Mouse (Mus musculus) MEL (cell line): ENCODE data around the gene Ebf3. TPM values are rescaled to one million over a fixed set of nuclear protein-coding genes. Genes with fewer than 3 reads are reported as not detected.

Source experiments
- DNase-seq: peaks from one replicate; pipeline ENCODE4 v3.0.0; 2011; ENCODE audit warnings: low read depth, low spot score
- H3K27ac ChIP-seq: 2 replicates; pipeline ENCODE4 v1.5.1; 2012; ENCODE audit warnings: low read depth, mild to moderate bottlenecking, control low read depth, low read length, moderate library complexity; ENCODE audit not compliant: control insufficient read depth
- H3K27me3 ChIP-seq, 2 experiments: fragments of 150-350 bp in 1 of 2; sonication (generic) in 1 of 2; 2 replicates each; pipeline ENCODE4 v1.6.1; 2012; ENCODE audit warnings: low read length in 2 of 2, mild to moderate bottlenecking in 2 of 2, improper control_type of control experiment in 1 of 2, moderate library complexity in 1 of 2; ENCODE audit not compliant: insufficient read depth in 2 of 2, control insufficient read depth in 1 of 2
- H3K36me3 ChIP-seq, 2 experiments: 2 replicates each; pipeline ENCODE4 v1.6.1; 2012 to 2014; ENCODE audit warnings: low read length in 2 of 2, improper control_type of control experiment in 1 of 2, inconsistent platforms in 1 of 2, mild to moderate bottlenecking in 1 of 2; ENCODE audit not compliant: insufficient read depth in 2 of 2, control insufficient read depth in 1 of 2
- H3K4me1 ChIP-seq, 2 experiments: fragments of 150-350 bp in 1 of 2; sonication (generic) in 1 of 2; 2 replicates each; pipeline ENCODE4 v1.6.1; 2012; ENCODE audit warnings: low read length in 2 of 2, improper control_type of control experiment in 1 of 2, mild to moderate bottlenecking in 1 of 2; ENCODE audit not compliant: insufficient read depth in 2 of 2, control insufficient read depth in 1 of 2
- H3K4me3 ChIP-seq, 2 experiments: fragments of 150-350 bp in 1 of 2; sonication (generic) in 1 of 2; 2 replicates each; pipeline ENCODE4 v1.5.1; 2012; ENCODE audit warnings: low read depth in 2 of 2, low read length in 2 of 2, mild to moderate bottlenecking in 2 of 2, moderate library complexity in 2 of 2, control low read depth in 1 of 2, improper control_type of control experiment in 1 of 2; ENCODE audit not compliant: control insufficient read depth in 1 of 2, insufficient read depth in 1 of 2
- H3K79me2 ChIP-seq: 2 replicates; pipeline ENCODE4 v1.6.1; 2012; ENCODE audit warnings: mild to moderate bottlenecking, low read length, moderate library complexity; ENCODE audit not compliant: control insufficient read depth, poor library complexity, insufficient read depth
- H3K9ac ChIP-seq: 2 replicates; pipeline ENCODE4 v1.6.1; 2012; ENCODE audit warnings: low read depth, mild to moderate bottlenecking, control low read depth, low read length, moderate library complexity; ENCODE audit not compliant: control insufficient read depth, poor library complexity, severe bottlenecking
- H3K9me3 ChIP-seq: fragments of 150-350 bp; sonication (generic); replicated peaks from 2 replicates; pipeline ENCODE4 v1.6.1; 2012; ENCODE audit warnings: mild to moderate bottlenecking, low read length, improper control_type of control experiment, moderate library complexity; ENCODE audit not compliant: insufficient read depth
- BHLHE40 ChIP-seq: IDR thresholded peaks from 2 replicates; pipeline ENCODE4 v1.6.1; 2012; ENCODE audit warnings: low read depth, mild to moderate bottlenecking, inconsistent platforms, low read length, improper control_type of control experiment, borderline replicate concordance
- CHD1 ChIP-seq: IDR thresholded peaks from 2 replicates; pipeline ENCODE4 v1.6.1; 2012; ENCODE audit warnings: low read depth, mild to moderate bottlenecking, inconsistent platforms, low read length, improper control_type of control experiment
- CTCF ChIP-seq, 3 experiments: IDR thresholded peaks in 2 of 3; conservative IDR thresholded peaks in 1 of 3; 2 replicates each; pipeline ENCODE4 v1.5.1; 2011 to 2012; ENCODE audit warnings: low read length in 3 of 3, low read depth in 2 of 3, mild to moderate bottlenecking in 2 of 3, improper control_type of control experiment in 1 of 3, inconsistent platforms in 1 of 3, mixed read lengths in 1 of 3, moderate library complexity in 1 of 3; ENCODE audit not compliant: control insufficient read depth in 1 of 3, insufficient read depth in 1 of 3, poor library complexity in 1 of 3, severe bottlenecking in 1 of 3
- E2F4 ChIP-seq: IDR thresholded peaks from 2 replicates; pipeline ENCODE4 v1.6.1; 2011; ENCODE audit warnings: low read depth, low read length, improper control_type of control experiment, borderline replicate concordance
- ELF1 ChIP-seq: IDR thresholded peaks from 2 replicates; pipeline ENCODE4 v1.6.1; 2014; ENCODE audit warnings: low read depth, mild to moderate bottlenecking, inconsistent platforms, low read length, improper control_type of control experiment, moderate library complexity
- EP300 ChIP-seq, 2 experiments: IDR thresholded peaks; 2 replicates each; pipeline ENCODE4 v1.6.1; 2011; ENCODE audit warnings: improper control_type of control experiment in 2 of 2, low read length in 2 of 2, low read depth in 1 of 2, mild to moderate bottlenecking in 1 of 2
- ETS1 ChIP-seq: IDR thresholded peaks from 2 replicates; pipeline ENCODE4 v1.6.1; 2012; ENCODE audit warnings: low read depth, mild to moderate bottlenecking, inconsistent platforms, low read length, improper control_type of control experiment, moderate library complexity
- GABPA ChIP-seq: IDR thresholded peaks from 2 replicates; pipeline ENCODE4 v1.6.1; 2012; ENCODE audit warnings: low read depth, mild to moderate bottlenecking, inconsistent platforms, low read length, improper control_type of control experiment, moderate library complexity
- GATA1 ChIP-seq: IDR thresholded peaks from 2 replicates; pipeline ENCODE4 v1.6.1; 2011; ENCODE audit warnings: low read depth, low read length, improper control_type of control experiment
- HCFC1 ChIP-seq: IDR thresholded peaks from 2 replicates; pipeline ENCODE4 v1.6.1; 2012; ENCODE audit warnings: low read depth, mild to moderate bottlenecking, inconsistent platforms, low read length, improper control_type of control experiment, moderate library complexity
- JUND ChIP-seq: IDR thresholded peaks from 2 replicates; pipeline ENCODE4 v1.6.1; 2011; ENCODE audit warnings: low read depth, mild to moderate bottlenecking, improper control_type of control experiment, low read length
- KAT2A ChIP-seq: conservative IDR thresholded peaks from 2 replicates; pipeline ENCODE4 v1.6.1; 2012; ENCODE audit warnings: low read depth, low read length, improper control_type of control experiment, inconsistent platforms
- MAX ChIP-seq: IDR thresholded peaks from 2 replicates; pipeline ENCODE4 v1.6.1; 2011; ENCODE audit warnings: low read length, improper control_type of control experiment
- MAZ ChIP-seq: IDR thresholded peaks from 2 replicates; pipeline ENCODE4 v1.6.1; 2012; ENCODE audit warnings: low read depth, mild to moderate bottlenecking, inconsistent platforms, low read length, improper control_type of control experiment
- MEF2A ChIP-seq: IDR thresholded peaks from 2 replicates; pipeline ENCODE4 v1.6.1; 2014; ENCODE audit warnings: low read depth, mild to moderate bottlenecking, inconsistent platforms, low read length, improper control_type of control experiment; ENCODE audit not compliant: poor library complexity, insufficient replicate concordance, severe bottlenecking; ENCODE audit errors: extremely low read depth
- MYC ChIP-seq: IDR thresholded peaks from 2 replicates; pipeline ENCODE4 v1.6.1; 2011; ENCODE audit warnings: low read depth, mild to moderate bottlenecking, low read length, improper control_type of control experiment, moderate library complexity
- NELFE ChIP-seq: IDR thresholded peaks from 2 replicates; pipeline ENCODE4 v1.6.1; 2011; ENCODE audit warnings: low read depth, low read length, improper control_type of control experiment
- POLR2A ChIP-seq, 2 experiments: IDR thresholded peaks; 2 replicates each; pipeline ENCODE4 v1.6.1; 2011 to 2012; ENCODE audit warnings: low read length in 2 of 2, mild to moderate bottlenecking in 2 of 2, control low read depth in 1 of 2, improper control_type of control experiment in 1 of 2, low read depth in 1 of 2, moderate library complexity in 1 of 2; ENCODE audit not compliant: control insufficient read depth in 1 of 2, insufficient read depth in 1 of 2, poor library complexity in 1 of 2
- POLR2AphosphoS2 ChIP-seq: IDR thresholded peaks from 2 replicates; pipeline ENCODE4 v1.6.1; 2011; ENCODE audit warnings: low read length, improper control_type of control experiment
- POLR2AphosphoS5 ChIP-seq: IDR thresholded peaks from 2 replicates; pipeline ENCODE4 v1.6.1; 2012; ENCODE audit warnings: low read depth, borderline replicate concordance, mild to moderate bottlenecking, inconsistent platforms, low read length, moderate library complexity, mixed read lengths
- RAD21 ChIP-seq: IDR thresholded peaks from 2 replicates; pipeline ENCODE4 v1.6.1; 2011; ENCODE audit warnings: mild to moderate bottlenecking, low read depth, low read length, improper control_type of control experiment
- SMC3 ChIP-seq: IDR thresholded peaks from 2 replicates; pipeline ENCODE4 v1.6.1; 2011; ENCODE audit warnings: low read depth, low read length, improper control_type of control experiment
- TAL1 ChIP-seq: IDR thresholded peaks from 2 replicates; pipeline ENCODE4 v1.6.1; 2012; ENCODE audit warnings: mild to moderate bottlenecking, inconsistent platforms, low read length, moderate library complexity, mixed read lengths
- UBTF ChIP-seq: IDR thresholded peaks from 2 replicates; pipeline ENCODE4 v1.6.1; 2012; ENCODE audit warnings: low read depth, mild to moderate bottlenecking, inconsistent platforms, low read length, improper control_type of control experiment, moderate library complexity, borderline replicate concordance; ENCODE audit not compliant: insufficient read depth
- USF1 ChIP-seq: IDR thresholded peaks from 2 replicates; pipeline ENCODE4 v1.6.1; 2014; ENCODE audit warnings: low read depth, mild to moderate bottlenecking, inconsistent platforms, low read length, improper control_type of control experiment, moderate library complexity
- ZKSCAN1 ChIP-seq: IDR thresholded peaks from 2 replicates; pipeline ENCODE4 v1.6.1; 2012; ENCODE audit warnings: low read depth, mild to moderate bottlenecking, inconsistent platforms, low read length, improper control_type of control experiment, moderate library complexity
- ZMIZ1 ChIP-seq: IDR thresholded peaks from 2 replicates; pipeline ENCODE4 v1.6.1; 2012; ENCODE audit warnings: low read depth, mild to moderate bottlenecking, inconsistent platforms, low read length, improper control_type of control experiment, moderate library complexity
- ZNF384 ChIP-seq: IDR thresholded peaks from 2 replicates; pipeline ENCODE4 v1.6.1; 2012; ENCODE audit warnings: low read depth, mild to moderate bottlenecking, inconsistent platforms, low read length, improper control_type of control experiment
- polyA plus RNA-seq, 2 experiments: library from polyadenylated mRNA; stranded (reverse) in 1 of 2; unstranded in 1 of 2; fragments of >175 nt in 1 of 2; fragments of >200 nt in 1 of 2; gene quantifications; 2 replicates each; pipeline versions ENCODE4 v1.2.1 to v1.2.4; 2012; ENCODE audit warnings: low replicate concordance in 2 of 2, low read depth in 1 of 2; ENCODE audit not compliant: insufficient read length in 2 of 2, insufficient read depth in 1 of 2, missing spikeins in 1 of 2
- total RNA-seq: library from RNA; depleted of rRNA; stranded (reverse); fragments of 300-350 nt; gene quantifications from 2 replicates; pipeline ENCODE4 v1.2.3, GENCODE M21; 2012

Ebf3 gene
- total and polyA plus RNA-seq, 3 experiments: not detected

DNA sequence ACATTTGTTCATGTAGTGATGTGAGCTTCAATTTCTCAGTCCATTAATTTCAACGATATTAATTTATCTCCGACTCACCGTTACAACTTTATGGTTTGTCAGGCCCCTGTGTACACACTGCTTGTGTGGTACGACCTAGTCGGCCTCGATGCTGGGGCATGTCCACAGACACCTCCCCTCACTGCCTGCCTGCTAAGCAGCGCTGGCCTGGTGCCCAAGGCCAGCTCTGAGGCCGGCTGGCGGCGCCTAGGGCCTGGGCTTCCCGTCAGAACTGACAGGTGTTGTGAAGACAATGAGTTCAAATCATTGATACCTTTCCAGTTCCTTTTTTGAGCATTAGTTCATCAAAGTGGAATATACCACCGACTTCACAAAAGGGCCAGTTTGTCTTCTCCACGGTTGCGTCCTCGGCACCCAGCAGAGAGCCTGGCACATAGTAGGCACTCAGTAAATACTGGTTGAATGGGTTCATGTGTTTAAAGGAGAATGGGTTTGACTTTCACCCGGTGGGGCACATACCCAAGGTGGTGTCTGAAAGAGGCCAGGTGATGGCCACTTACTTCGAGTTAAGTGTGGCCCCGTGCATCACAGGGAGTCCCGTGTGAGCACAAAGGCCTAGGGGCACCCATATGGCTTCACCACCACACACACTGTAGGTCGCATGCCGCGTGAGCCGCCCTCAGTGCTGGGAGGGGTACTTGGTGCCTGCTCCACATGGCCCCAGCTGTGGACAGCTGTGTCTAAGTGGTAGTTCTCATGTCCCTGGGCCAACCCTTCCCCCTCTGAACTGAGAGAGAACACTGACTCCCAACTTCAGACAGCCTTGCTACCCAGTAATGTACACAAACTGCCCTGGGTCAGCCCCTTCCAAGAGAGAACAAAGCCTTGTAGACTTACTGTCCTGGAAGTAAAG, 116.9 kb downstream of the Ebf3 start:
- H3K27me3 ChIP-seq: no peaks in the 10 kb centered on the region
- DNase-seq: no peak
- H3K9me3 ChIP-seq: no peaks in the 10 kb centered on the region
- TF ChIP-seq POLR2AphosphoS5: no peak
- no peak for TF ChIP-seq SMC3
- TF ChIP-seq USF1: no peak
- no peak for TF ChIP-seq ETS1
- TF ChIP-seq CTCF (IDR thresholded peaks at IDR 0.05 in 2 of 3, conservative IDR thresholded peaks at IDR 0.05 in 1 of 3; ENCODE audit: control insufficient read depth in 1 of 3, insufficient read depth in 1 of 3, low read depth in 2 of 3, low read length in 3 of 3, poor library complexity in 1 of 3, severe bottlenecking in 1 of 3): no peak
- no peak for TF ChIP-seq MAX
- no peak for TF ChIP-seq POLR2AphosphoS2
- no peak for TF ChIP-seq CHD1
- no peak for TF ChIP-seq KAT2A
- no peak for TF ChIP-seq MEF2A
- no peak for TF ChIP-seq ZNF384
- no peak for TF ChIP-seq MYC
- TF ChIP-seq JUND: no peak
- no peak for TF ChIP-seq E2F4
- TF ChIP-seq ELF1: no peak
- TF ChIP-seq RAD21: no peak
- TF ChIP-seq EP300 (IDR thresholded peaks at IDR 0.05; ENCODE audit: low read depth in 1 of 2, low read length in 2 of 2): no peak
- TF ChIP-seq, all 39 proteins: peak for 0
- Histone ChIP-seq H3K9ac (no peak overlapping the region), H3K36me3 (no peaks in the 10 kb centered on the region), H3K27ac (no peak overlapping the region), H3K79me2 (no peaks in the 10 kb centered on the region), H3K4me3 (no peak overlapping the region), H3K4me1 (no peaks in the 10 kb centered on the region)

DNA sequence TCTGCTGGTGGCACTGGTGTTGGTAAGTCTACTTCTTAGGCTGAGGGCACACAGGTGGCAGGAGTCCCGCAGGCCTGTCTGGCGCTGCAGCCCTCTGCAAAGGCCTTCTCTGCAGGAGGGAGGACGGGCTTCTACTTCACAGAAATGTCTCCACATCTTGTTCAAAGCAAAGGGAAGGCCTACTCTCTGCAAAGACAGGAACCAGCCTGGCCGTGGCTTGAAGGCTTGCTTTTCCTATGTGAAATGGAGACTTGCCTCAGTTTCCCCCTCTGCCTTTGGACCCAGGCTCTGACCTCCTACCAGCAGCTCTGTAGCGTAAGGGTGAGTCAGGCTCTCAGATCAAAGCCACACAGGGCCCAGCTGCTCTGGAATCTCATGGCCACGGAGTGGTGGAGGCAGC, 117.7 kb downstream of the Ebf3 start:
- H3K9ac ChIP-seq: no peak overlapping the region
- no peaks in the 10 kb centered on the region for H3K79me2 ChIP-seq
- H3K27ac ChIP-seq: no peak overlapping the region
- no peak for DNase-seq
- no peak for TF ChIP-seq POLR2A (IDR thresholded peaks at IDR 0.05; ENCODE audit: control insufficient read depth in 1 of 2, insufficient read depth in 1 of 2, low read depth in 1 of 2, low read length in 2 of 2, poor library complexity in 1 of 2)
- TF ChIP-seq UBTF: no peak
- no peak for TF ChIP-seq TAL1
- TF ChIP-seq KAT2A: no peak
- no peak for TF ChIP-seq NELFE
- no peak for TF ChIP-seq MAZ
- no peak for TF ChIP-seq CTCF (IDR thresholded peaks at IDR 0.05 in 2 of 3, conservative IDR thresholded peaks at IDR 0.05 in 1 of 3; ENCODE audit: control insufficient read depth in 1 of 3, insufficient read depth in 1 of 3, low read depth in 2 of 3, low read length in 3 of 3, poor library complexity in 1 of 3, severe bottlenecking in 1 of 3)
- no peak for TF ChIP-seq GATA1
- no peak for TF ChIP-seq ZKSCAN1
- no peak for TF ChIP-seq MAX
- TF ChIP-seq ZNF384: no peak
- no peak for TF ChIP-seq BHLHE40
- TF ChIP-seq EP300 (IDR thresholded peaks at IDR 0.05; ENCODE audit: low read depth in 1 of 2, low read length in 2 of 2): no peak
- TF ChIP-seq GABPA: no peak
- TF ChIP-seq E2F4: no peak
- TF ChIP-seq HCFC1: no peak
- TF ChIP-seq RAD21: no peak
- TF ChIP-seq ZMIZ1: no peak
- TF ChIP-seq USF1: no peak
- no peaks in the 10 kb centered on the region for H3K9me3 ChIP-seq
- no peaks in the 10 kb centered on the region for H3K27me3 ChIP-seq
- H3K36me3 ChIP-seq: no peaks in the 10 kb centered on the region
- H3K4me3 ChIP-seq: no peak overlapping the region
- no peaks in the 10 kb centered on the region for H3K4me1 ChIP-seq
